Mouse (Mus musculus): ENCODE measurements around the gene Ngrn. TPM values are rescaled to one million over a fixed set of nuclear protein-coding genes. Genes with fewer than 3 reads are reported as not detected.

The Ngrn gene
- polyA plus RNA-seq (2016; fragmentation: Nextera tagmentation; extraction: Ambion mirVana), result 42.7 and 43.2 TPM in 2 replicates

- Histone ChIP-seq H3K27me3 (replicated peaks; ENCODE audit: low read depth, poor library complexity, severe bottlenecking) (peaks cover 31% of the 10 kb centered on the region), H3K27ac (replicated peaks) (peak within 1 kb of the TSS; percentile 89), H3K36me3 (replicated peaks) (peaks cover 28% of the 10 kb centered on the region), H3K9me3 (no peaks in the 10 kb centered on the region), H3K4me3 (peak within 1 kb of the TSS; percentile 75), H3K4me1 (peaks cover 17% of the 10 kb centered on the region)
- DNase-seq (ENCODE audit: low spot score), result peak; percentile 88
- 25% methylated on average over 40 of the region's 40 CpGs for WGBS
Observed at GRCm38 (mm10) chr7:80260625-80261371, at the start of gene Ngrn. TSS of gene Ngrn (plus strand) at chr7:80261215.

DNA sequence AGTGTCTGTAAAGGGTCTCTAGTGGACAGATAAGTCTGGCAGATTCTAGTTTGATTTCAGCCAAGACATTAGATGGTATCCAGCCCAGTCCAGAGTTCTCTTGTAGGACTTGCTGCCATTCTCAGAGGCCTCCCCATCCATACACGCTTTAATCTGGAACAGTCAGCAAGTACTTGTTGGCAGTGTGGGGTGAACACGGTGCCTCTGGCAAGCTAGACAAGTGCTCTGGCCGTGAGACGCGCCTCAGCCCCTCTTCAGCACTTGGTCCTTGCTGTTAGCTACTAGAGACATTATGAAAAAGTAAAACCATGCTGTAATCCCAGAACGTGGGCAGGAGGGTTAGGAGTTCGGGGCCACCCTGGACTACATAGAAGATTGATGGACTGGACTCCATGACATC is 47.4 kb upstream of the Ngrn start:
- Histone ChIP-seq H3K27me3 (replicated peaks; ENCODE audit: low read depth, poor library complexity, severe bottlenecking) (no peaks in the 10 kb centered on the region), H3K9me3 (no peaks in the 10 kb centered on the region), H3K36me3 (replicated peaks) (peaks cover 60% of the 10 kb centered on the region), H3K27ac (replicated peaks) (no peak overlapping the region), H3K4me1 (peaks cover 29% of the 10 kb centered on the region), H3K4me3 (no peak overlapping the region)
- 88% methylated on average over 7 of the region's 7 CpGs for WGBS
- DNase-seq (ENCODE audit: low spot score), result no peak

- H3K9me3 ChIP-seq, result no peaks in the 10 kb centered on the region
- peaks cover 20% of the 10 kb centered on the region for H3K4me1 ChIP-seq
- no peak for DNase-seq (ENCODE audit: low spot score)
- 76% methylated on average over 8 of the region's 8 CpGs for WGBS
- peaks cover 69% of the 10 kb centered on the region for H3K36me3 ChIP-seq (replicated peaks)
- peak overlapping the region; percentile 86 for H3K27ac ChIP-seq (replicated peaks)
- H3K27me3 ChIP-seq (replicated peaks; ENCODE audit: low read depth, poor library complexity, severe bottlenecking), result no peaks in the 10 kb centered on the region
- H3K4me3 ChIP-seq, result no peak overlapping the region
Observed at GRCm38 (mm10) chr7:80214459-80214858, 46.6 kb upstream of the Ngrn start.

- Histone ChIP-seq H3K4me3 (no peak overlapping the region), H3K9me3 (no peaks in the 10 kb centered on the region), H3K36me3 (replicated peaks) (peaks cover 78% of the 10 kb centered on the region), H3K27me3 (replicated peaks; ENCODE audit: low read depth, poor library complexity, severe bottlenecking) (no peaks in the 10 kb centered on the region), H3K4me1 (peaks cover 13% of the 10 kb centered on the region), H3K27ac (replicated peaks) (peak overlapping the region; percentile 86)
- DNase-seq (ENCODE audit: low spot score), result peak; percentile 85
- 21% methylated on average over 4 of the region's 4 CpGs for WGBS
Observed at GRCm38 (mm10) chr7:80215398-80215797, 45.6 kb upstream of the Ngrn start.

- Histone ChIP-seq H3K36me3 (replicated peaks) (peaks cover 90% of the 10 kb centered on the region), H3K9me3 (no peaks in the 10 kb centered on the region), H3K4me1 (peaks cover 13% of the 10 kb centered on the region), H3K27ac (replicated peaks) (no peak overlapping the region), H3K4me3 (no peak overlapping the region), H3K27me3 (replicated peaks; ENCODE audit: low read depth, poor library complexity, severe bottlenecking) (no peaks in the 10 kb centered on the region)
- no peak for DNase-seq (ENCODE audit: low spot score)
- 78% methylated on average over 8 of the region's 8 CpGs for WGBS
Observed at GRCm38 (mm10) chr7:80216566-80216965, 44.4 kb upstream of the Ngrn start.

GRCm38 (mm10) chr7:80218666-80219065 is 42.3 kb upstream of the Ngrn start:
- Histone ChIP-seq H3K4me3 (no peak overlapping the region), H3K4me1 (peaks cover 13% of the 10 kb centered on the region), H3K27me3 (replicated peaks; ENCODE audit: low read depth, poor library complexity, severe bottlenecking) (no peaks in the 10 kb centered on the region), H3K27ac (replicated peaks) (no peak overlapping the region), H3K9me3 (no peaks in the 10 kb centered on the region), H3K36me3 (replicated peaks) (peaks cover 95% of the 10 kb centered on the region)
- WGBS, result 90% methylated on average over 9 of the region's 9 CpGs
- DNase-seq (ENCODE audit: low spot score), result no peak

DNA sequence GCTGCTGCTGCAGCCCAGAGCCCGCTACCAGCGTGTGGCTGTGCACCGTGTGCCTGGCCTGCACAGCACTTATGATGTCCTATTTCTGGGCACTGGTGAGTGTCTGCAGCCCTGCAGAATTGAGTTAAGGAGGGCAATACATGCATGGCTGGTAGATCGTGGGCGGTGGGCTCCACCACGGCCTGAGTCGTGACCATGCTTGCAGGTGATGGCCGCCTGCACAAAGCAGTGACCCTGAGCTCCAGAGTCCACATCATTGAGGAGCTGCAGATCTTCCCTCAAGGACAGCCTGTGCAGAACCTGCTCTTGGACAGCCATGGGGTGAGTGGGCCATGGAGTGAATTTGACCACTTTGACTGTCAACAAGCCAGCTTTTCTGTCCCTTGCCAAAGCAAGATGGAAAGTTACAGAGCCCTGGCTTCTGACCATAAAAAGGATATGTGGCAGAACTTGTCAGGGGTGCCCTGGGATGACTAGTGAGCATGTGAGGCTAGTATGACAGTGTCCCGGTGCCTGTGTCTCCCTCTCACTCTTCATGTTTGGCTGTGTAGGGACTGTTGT is 40.7 kb upstream of the Ngrn start:
- Histone ChIP-seq H3K9me3 (no peaks in the 10 kb centered on the region), H3K4me1 (peaks cover 5% of the 10 kb centered on the region), H3K27me3 (replicated peaks; ENCODE audit: low read depth, poor library complexity, severe bottlenecking) (no peaks in the 10 kb centered on the region), H3K27ac (replicated peaks) (no peak overlapping the region), H3K36me3 (replicated peaks) (peaks cover 95% of the 10 kb centered on the region), H3K4me3 (no peak overlapping the region)
- 94% methylated on average over 9 of the region's 9 CpGs for WGBS
- no peak for DNase-seq (ENCODE audit: low spot score)

GRCm38 (mm10) chr7:80221179-80221750 is 39.8 kb upstream of the Ngrn start:
- H3K27me3 ChIP-seq (replicated peaks; ENCODE audit: low read depth, poor library complexity, severe bottlenecking), result no peaks in the 10 kb centered on the region
- H3K4me1 ChIP-seq, result no peaks in the 10 kb centered on the region
- H3K9me3 ChIP-seq, result no peaks in the 10 kb centered on the region
- peaks cover 92% of the 10 kb centered on the region for H3K36me3 ChIP-seq (replicated peaks)
- H3K27ac ChIP-seq (replicated peaks), result no peak overlapping the region
- DNase-seq (ENCODE audit: low spot score), result no peak
- WGBS, result 90% methylated on average over 4 of the region's 4 CpGs
- H3K4me3 ChIP-seq, result no peak overlapping the region

DNA sequence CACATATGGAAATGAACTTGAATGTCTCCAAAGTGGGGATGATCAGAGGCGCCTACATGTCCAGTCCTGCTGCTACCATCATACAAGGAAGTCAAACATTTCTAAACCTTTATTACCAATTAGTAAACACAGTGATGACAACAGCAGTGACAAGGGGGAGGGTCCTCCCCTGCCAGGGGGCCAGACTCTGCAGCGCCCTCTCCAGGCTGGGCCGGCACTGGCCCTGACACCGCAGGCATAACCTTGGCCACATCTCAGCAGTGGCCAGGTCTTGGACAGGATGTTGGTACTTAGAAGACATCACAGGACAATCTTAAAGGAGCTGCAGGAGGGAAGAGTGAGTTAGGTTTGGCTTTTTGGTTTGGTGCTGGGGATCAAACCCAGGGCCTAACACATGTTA is 34.0 kb upstream of the Ngrn start:
- peaks cover 59% of the 10 kb centered on the region for H3K36me3 ChIP-seq (replicated peaks)
- DNase-seq (ENCODE audit: low spot score), result no peak
- H3K9me3 ChIP-seq, result no peaks in the 10 kb centered on the region
- peaks cover 20% of the 10 kb centered on the region for H3K4me1 ChIP-seq
- no peak overlapping the region for H3K4me3 ChIP-seq
- H3K27ac ChIP-seq (replicated peaks), result no peak overlapping the region
- H3K27me3 ChIP-seq (replicated peaks; ENCODE audit: low read depth, poor library complexity, severe bottlenecking), result peaks cover 15% of the 10 kb centered on the region
- WGBS, result 93% methylated on average over 4 of the region's 4 CpGs

DNA sequence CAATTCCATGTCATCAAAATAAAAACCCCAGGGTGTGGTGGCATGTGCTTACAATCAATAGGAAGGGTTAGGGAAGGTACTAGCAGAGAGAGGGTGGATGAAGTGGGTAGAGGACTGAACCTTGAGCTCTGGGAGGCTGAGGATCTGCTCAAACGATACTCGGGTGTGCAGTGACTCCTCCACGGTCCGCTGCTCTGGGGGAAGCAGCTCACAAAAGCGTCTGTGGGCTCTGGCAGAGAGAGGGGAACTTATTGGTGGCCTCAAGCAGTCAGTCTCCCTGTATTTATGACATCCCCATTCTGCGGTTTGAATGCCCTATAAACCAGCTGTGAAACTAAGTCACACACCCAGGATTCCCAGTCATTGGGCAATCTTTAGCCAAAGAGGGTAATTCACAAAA is 30.8 kb upstream of the Ngrn start:
- no peak for DNase-seq (ENCODE audit: low spot score)
- peaks cover 34% of the 10 kb centered on the region for H3K4me1 ChIP-seq
- H3K27me3 ChIP-seq (replicated peaks; ENCODE audit: low read depth, poor library complexity, severe bottlenecking), result peaks cover 15% of the 10 kb centered on the region
- H3K9me3 ChIP-seq, result no peaks in the 10 kb centered on the region
- H3K4me3 ChIP-seq, result no peak overlapping the region
- H3K27ac ChIP-seq (replicated peaks), result no peak overlapping the region
- peaks cover 31% of the 10 kb centered on the region for H3K36me3 ChIP-seq (replicated peaks)
- WGBS, result 76% methylated on average over 6 of the region's 6 CpGs

DNA sequence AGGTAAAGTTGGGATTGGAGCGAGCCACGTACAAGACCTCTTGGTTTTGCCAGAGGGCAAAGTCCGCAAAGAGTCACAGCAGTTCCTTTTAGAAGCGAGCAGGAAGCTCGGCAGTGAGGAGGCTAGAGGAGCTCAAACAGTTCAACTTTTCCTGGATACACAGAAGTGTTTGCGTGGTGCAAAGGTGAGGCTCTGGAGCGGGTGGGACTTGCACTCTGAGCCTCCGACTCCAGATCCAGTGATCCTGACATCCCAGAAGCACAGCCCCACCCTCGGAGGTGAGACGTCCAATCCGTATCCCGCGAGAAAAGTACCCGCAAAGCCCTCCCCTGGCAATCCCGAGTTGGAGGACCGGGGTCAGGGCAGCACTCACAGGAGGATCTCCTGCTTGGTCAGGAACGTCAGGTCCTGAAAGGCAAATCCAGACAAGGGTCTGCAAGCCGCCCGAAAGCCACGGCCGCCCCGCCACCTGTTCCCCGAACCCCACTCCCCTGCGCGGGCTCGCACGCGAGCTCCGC is 29.0 kb upstream of the Ngrn start:
- Histone ChIP-seq H3K4me1 (peaks cover 34% of the 10 kb centered on the region), H3K9me3 (no peaks in the 10 kb centered on the region), H3K4me3 (peak overlapping the region; percentile 76), H3K27me3 (replicated peaks; ENCODE audit: low read depth, poor library complexity, severe bottlenecking) (peaks cover 15% of the 10 kb centered on the region), H3K36me3 (replicated peaks) (peaks cover 16% of the 10 kb centered on the region), H3K27ac (replicated peaks) (peak overlapping the region; percentile 82)
- under 1% methylated on average over 29 of the region's 29 CpGs for WGBS
- DNase-seq (ENCODE audit: low spot score), result no peak

DNA sequence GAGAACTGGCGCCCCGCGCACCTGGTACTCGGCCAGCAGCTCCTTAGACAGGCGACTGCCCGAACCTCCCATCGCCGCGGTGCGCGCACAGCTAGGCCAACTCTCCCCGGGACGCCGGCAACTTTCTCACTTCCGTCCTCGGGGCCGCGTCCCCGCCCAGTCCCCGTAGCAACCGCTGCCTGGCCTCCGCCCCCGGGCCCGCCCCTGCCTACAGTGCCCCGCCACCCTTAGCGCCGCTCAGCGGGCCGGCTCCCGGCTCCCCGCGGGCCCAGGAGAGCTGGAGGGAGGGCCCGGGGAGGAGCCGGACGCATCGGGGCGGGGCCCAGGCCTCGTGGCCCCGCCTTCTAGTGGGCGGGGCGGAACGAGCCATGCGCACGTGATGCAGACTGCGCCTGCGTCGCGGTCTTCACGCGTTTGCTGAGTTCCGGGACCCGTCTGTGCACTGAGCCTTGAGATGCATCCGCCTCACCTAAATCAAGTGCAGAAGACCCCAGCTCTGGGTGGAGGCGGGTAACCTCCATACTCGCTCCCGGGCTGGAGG is 28.5 kb upstream of the Ngrn start, which contains the start of the genes Cib1 and Gdpgp1:
Gene Cib1, minus strand, starts transcription at position 325 of the 541 bp plus-strand sequence.
Gene Gdpgp1, plus strand, starts transcription at position 377 of the 541 bp plus-strand sequence.
- Histone ChIP-seq H3K27ac (replicated peaks) (peak within 1 kb of the TSS; percentile 82), H3K4me3 (peak within 1 kb of the TSS; percentile 76), H3K36me3 (replicated peaks) (peaks cover 11% of the 10 kb centered on the region), H3K9me3 (no peaks in the 10 kb centered on the region), H3K4me1 (peaks cover 34% of the 10 kb centered on the region), H3K27me3 (replicated peaks; ENCODE audit: low read depth, poor library complexity, severe bottlenecking) (peaks cover 15% of the 10 kb centered on the region)
- DNase-seq (ENCODE audit: low spot score), result peak; percentile 98
- under 1% methylated on average over 56 of the region's 56 CpGs for WGBS
